Mouse (Mus musculus) mature B cell (primary cell): ENCODE results near the gene Ang.

ENCODE experiments used
- in situ Hi-C: fragments of 300-500 bp; cut with MboI; formaldehyde crosslinking; loops from 2 replicates; pipeline ENCODE4 v1.14.3; 2019

Ang gene

DNA sequence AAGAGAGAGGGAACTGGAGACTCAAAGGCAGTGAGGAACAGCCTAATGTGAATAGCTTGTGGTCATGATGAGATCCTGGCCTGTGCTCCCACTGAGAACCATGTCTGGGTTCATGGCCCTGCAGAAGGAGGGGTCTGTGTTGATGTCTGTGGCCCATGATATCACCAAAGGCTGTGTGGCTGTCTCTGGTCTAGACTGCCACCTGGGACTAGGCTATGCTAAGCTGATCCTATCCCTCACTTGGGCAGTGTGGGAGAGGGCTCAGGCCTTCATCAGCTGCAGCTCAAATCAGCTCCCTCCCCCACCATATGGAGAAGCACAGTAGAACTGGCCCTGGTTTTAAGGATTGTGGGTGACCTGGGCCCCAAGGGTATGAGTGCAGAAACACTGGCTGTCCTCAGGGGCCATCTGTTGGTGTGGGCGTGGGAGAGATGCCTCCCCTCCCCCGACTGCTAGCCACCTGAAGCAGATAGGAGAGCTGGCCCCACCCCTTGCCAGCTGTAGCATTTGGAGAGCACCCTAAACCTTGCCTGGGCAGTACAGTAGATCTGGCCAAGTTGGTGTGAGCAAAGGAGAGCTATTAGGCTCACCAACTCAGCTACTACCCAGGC is 36.8 kb downstream of the Ang start:
- in situ Hi-C loops = no loop called here

GRCm38 (mm10) chr14:51128775-51129623 is 38.0 kb downstream of the Ang start:
- in situ Hi-C loops = no loop called here

DNA sequence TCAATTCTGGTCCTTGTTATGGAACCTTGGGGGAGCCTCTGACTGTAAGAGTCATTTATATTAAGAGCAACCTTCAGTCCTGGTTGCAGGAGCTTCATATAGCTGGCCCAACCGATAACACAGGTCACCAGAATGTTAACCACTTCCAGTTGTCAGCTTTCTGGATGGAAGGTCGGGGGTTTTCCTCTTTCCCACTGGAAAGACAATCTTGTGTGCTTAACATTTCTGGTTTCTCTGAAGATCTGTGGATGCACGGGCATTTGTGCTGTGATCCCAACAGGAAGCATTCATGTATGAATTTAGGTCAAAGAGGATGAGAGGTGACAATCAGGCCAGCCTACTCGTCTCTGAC is 38.6 kb downstream of the Ang start:
- in situ Hi-C loops = no loop called here

DNA sequence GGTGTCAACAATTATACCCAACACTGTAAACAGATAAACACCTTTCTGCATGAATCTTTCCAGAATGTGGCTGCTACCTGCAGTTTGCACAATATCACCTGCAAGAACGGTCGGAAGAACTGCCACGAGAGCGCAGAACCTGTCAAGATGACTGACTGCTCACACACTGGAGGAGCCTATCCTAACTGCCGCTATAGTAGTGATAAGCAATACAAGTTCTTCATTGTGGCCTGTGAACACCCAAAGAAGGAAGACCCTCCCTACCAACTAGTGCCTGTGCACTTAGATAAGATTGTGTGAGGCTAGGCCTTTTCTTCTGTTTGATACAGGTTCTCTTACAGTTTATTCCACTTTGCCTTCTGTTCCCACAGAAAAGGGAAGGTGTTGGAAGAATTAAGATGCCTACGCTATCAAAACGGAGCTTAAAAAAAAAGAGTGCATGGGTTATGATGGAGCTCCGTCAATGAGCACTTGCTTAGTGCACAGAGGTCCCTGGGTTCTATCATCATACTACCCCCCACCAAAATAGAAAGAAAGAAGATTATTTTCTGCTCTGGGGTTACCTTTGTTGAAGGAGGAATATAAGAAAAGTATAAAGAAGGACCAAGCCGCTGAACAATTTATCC is 39.5 kb downstream of the Ang start:
- in situ Hi-C loops = no loop called here

DNA sequence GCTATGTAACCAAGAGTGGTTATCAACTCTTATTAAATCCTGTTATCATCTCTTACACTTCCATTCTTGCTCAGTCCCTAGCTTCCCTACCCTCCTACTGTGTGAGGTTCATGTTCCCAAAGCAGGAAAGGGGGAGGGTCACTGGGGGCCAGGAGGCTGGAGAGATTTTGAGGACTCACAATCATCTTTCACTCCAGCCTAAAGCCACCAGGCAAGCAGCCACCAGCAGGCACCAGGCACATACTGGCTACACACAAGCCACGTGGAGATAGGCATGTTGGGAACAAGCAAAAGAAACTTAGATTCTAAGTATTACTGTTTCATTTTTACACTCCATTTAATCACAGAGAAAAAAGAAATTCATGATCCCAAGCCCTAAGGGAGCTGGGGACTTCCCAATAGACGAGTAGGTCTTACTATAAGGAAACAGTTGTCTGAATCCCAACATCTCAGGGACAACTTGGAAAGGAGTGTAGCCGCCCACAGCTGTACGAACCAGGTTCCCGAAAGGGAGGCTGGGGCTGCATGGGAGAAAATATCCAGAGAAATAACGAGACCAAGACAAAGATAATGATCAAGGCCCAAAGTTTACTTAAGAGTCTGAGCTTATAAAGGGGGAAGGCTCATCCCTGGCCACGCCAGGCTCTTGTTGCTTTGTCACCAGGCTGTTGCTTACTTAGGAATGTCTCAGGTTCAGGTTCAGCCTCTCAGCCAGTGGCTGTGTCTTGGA is 40.3 kb downstream of the Ang start:
- in situ Hi-C loops = no loop called here

DNA sequence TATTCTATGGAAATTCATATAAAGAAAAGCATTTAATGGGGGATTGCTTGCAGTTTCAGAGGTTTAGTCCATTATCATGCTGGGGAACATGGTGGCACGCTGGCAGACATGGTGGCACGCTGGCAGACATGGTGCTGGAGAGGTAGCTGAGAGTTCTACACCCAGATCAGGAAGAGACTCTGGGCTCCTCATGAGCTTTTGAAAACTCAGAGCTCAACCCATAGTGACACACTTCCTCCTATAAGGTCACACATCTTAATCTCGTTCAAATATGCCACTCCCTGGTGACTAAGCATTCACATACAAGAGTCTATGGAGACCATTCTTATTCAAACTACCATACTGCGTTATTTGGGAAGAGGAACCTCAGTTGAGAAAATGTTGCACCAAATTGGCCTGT is 41.4 kb downstream of the Ang start:
- in situ Hi-C loops = no loop called here

DNA sequence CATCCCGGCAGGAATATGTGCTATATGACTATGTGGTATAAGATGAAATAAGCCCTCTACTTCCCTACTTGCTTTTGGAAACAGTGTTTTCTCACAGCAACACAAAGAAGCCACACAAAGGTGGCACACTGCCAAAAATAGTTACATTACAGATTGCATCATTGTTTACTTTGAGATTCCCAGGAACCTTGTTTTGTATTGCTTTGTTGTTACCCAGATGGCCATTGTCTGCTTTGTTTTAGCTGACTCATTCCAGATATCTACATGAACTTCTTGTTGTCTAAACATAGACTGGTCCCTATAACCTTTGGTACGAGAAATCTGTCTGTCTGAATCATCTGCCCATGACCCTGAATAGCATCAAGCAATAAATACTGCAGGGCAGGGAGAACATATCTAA is 49.4 kb downstream of the Ang start:
- in situ Hi-C loops = no loop called here

GRCm38 (mm10) chr14:51142119-51142518 is 51.2 kb downstream of the Ang start:
- in situ Hi-C loops = no loop called here

- in situ Hi-C loops = no loop called here
Observed at GRCm38 (mm10) chr14:51142568-51142967, 51.6 kb downstream of the Ang start.

GRCm38 (mm10) chr14:51143287-51143686 is 52.3 kb downstream of the Ang start:
- in situ Hi-C loops = no loop called here

DNA sequence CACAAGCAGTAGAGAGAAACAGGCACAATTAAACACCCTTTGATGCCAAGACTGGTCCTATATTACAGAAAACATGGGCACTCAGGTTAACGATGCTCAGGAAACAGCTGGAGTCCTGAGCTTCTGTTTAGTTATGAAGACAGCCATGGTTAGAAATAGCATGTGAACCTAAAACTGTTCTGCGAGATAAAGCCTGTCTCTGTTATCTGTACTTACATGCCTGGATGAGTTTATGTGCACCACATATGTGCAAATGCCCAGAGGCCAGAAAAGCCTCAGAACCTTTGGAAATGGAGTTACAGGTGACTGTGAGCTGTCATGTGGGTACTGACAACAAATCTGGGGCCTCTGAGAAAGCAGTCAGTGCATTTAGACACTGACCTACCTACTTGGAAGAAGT is 53.0 kb downstream of the Ang start:
- in situ Hi-C loops = no loop called here

DNA sequence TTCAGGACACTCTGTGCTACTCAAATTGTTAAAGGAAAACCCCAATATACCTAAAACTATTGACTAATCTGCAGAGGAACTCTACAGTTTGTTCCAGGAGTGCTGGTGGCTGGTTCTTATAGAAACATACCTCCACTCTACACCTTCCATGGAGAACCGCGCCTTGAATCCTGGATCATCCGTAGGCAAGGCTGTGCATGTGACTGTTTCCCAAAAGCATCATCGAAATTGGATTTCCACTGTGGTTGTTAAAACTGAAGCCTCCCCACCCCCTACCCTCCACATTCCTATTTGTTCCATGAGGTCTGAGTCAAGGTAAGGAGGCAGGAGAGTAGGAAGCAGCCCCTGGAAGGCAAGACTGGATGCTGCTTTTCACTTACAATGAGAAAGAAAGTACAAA is 53.5 kb downstream of the Ang start:
- in situ Hi-C loops = no loop called here

DNA sequence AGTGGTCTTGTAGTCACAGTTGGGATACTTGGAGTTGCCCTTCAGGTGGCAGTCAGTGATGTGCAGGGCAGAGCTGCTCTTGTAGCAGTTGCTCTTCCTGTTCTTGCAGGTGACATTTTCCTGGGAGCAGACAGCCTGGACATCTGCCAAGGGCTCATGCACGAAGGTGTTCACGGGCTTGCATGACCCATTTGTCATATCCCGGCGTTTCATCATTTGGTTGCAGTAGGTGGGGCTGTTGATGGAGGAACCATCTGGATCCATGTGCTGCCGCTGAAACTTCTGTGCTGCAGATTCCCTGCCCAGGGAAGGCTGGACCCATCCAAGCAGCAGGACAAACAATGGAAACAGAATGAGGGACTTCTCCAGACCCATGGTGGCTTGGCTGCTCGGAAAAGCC is 54.6 kb downstream of the Ang start:
- in situ Hi-C loops = no loop called here

GRCm38 (mm10) chr14:51146685-51147084 is 55.7 kb downstream of the Ang start, which contains the start of gene Rnase1:
Gene Rnase1 (minus strand): TSS chr14:51146785.
- in situ Hi-C loops = no loop called here

DNA sequence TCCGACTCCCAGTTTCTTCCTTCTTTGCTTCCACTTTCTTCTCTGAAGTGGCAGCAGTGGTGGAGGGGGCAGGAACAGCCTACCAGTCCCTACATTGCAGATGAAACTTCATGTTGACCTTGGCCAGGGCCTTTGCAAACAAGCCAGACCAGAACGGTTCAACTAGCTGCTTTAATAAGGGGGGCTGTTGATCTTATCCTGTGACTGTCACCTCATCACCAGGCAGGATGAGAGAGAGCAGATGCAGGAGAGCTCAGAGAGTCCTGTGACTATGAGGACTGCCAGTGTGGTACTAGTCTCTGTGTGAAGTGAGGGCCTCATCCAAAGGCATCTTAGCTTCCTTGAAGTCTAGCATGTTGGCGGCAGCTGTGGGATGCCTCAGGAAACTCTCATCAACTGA is 57.1 kb downstream of the Ang start:
- in situ Hi-C loops = no loop called here

DNA sequence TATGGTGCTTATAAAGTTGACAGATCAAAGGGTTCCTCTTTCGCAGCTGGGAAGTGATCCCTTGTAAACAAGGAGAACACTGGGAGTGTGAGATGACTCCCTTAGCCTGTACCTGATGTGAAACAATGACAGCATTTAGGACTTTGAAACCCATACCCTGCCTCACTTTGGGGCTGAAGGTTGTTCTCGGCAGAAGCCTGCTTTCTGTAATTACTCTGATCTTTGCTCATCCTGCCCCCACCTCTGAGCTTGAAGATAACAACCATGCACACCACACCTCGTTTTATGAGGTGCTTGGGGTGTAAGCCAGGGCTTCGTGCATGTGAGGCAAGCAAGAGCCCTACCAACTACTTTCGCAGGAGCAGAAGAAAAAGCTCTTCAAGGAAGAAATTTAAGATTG is 58.2 kb downstream of the Ang start:
- in situ Hi-C loops = no loop called here

DNA sequence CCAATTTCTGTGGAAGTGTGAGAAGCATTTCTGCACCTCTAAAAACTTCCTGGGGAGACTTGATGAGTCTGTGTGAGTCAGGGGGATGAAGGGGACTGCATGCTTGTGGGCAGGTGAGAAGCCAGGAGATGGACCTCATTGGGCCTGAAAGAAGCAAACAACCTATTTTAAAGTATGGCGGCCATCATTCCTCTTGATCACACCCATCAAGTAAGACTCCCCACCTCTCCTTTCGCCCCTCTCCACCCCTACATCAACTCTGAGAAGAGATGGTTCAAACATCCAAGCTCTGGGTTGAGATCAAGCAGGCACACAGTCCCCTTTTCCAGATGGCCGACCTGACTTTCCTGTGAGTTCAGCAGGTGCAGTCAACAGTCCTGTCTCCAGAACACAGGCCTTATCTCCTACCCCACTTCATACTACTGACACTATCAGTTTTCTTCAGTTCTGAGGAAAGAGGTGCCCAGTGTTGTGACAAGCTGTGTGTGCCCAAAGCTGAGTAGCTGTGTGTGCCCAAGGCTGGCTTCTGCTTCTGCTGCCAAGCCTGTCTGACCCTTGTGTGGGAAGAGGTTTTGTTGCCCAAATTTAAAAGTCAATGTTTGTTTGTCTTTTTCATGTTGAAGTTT is 59.4 kb downstream of the Ang start:
- in situ Hi-C loops = no loop called here
